In genomic region chr3:146127205-146127604, GRCm38 (mm10) we compare ENCODE assay signal across 1 mouse cellular context.
TF ChIP-seq lines count a peak whose summit lies in the region.

No protein-coding gene starts in this region.

TF ChIP-seq in MEL, 35 proteins besides CTCF, POLR2A, EP300 and RAD21 (continued from another document):
- TF ChIP-seq ELF1 (IDR thresholded peaks at IDR 0.05; ENCODE audit: low read depth, low read length) (no peak), ZNF384 (IDR thresholded peaks at IDR 0.05; ENCODE audit: low read depth, low read length) (no peak), GABPA (IDR thresholded peaks at IDR 0.05; ENCODE audit: low read depth, low read length) (no peak), USF1 (IDR thresholded peaks at IDR 0.05; ENCODE audit: low read depth, low read length) (no peak), RCOR1 (IDR thresholded peaks at IDR 0.05; ENCODE audit: low read depth, low read length) (peak; percentile 83)
